Mouse (Mus musculus): ENCODE data around the gene Zfp39. TPM values are rescaled to one million over a fixed set of nuclear protein-coding genes. Genes with fewer than 3 reads are reported as not detected.

The Zfp39 gene
- polyA plus RNA-seq, 1 experiment from 2014 or later, result 5.8 TPM

DNA sequence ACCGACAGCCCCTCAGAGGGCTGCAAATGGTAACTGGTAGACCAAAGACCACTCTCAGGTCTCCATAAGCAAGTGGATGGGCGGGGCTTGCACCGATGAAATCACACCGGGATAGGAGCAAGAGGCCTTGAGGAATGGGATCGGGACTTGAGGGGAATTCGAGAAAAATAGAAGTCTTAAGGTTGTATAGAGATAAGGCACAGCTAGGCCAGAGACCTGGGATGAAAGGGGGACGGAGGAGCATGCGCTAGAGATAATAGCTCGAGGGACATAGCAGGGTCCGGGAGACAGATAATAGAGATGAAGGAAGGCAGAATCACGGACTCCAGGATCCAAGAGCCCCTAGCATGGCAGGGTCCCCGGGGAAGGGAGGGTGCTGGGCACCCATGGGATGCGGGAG, 33.9 kb upstream of the Zfp39 start:
- peaks cover 24% of the 10 kb centered on the region for H3K4me1 ChIP-seq
- H3K9me3 ChIP-seq, result no peaks in the 10 kb centered on the region
- H3K27me3 ChIP-seq (ENCODE audit: poor library complexity, severe bottlenecking), result no peaks in the 10 kb centered on the region
- H3K36me3 ChIP-seq (replicated peaks), result peaks cover 42% of the 10 kb centered on the region
- H3K4me3 ChIP-seq, result peak overlapping the region; percentile 86
- 2% methylated on average over 13 of the region's 13 CpGs for WGBS
- no peak for DNase-seq (ENCODE audit: extremely low spot score, low spot score)
- H3K27ac ChIP-seq, result peak overlapping the region; percentile 96

DNA sequence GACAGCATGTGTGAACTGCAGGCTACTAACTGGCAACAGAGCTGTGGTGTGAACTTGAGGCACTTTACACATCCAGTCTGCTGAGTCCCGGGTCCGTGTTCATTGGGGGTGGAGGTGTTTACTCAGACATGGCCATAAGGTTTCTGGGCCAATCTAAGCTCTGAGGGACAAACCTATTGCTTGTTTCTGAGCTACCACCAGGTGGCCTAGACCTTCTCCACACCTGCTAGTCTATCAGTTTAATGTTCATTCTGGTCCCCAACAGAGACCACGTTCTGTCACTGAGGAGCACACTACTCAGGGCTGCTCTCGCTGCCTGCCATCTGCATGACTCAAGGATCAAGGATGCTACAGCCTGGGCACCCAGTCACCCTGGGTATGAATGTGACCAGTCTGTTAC, 27.6 kb upstream of the Zfp39 start:
- peaks cover 59% of the 10 kb centered on the region for H3K36me3 ChIP-seq (replicated peaks)

DNA sequence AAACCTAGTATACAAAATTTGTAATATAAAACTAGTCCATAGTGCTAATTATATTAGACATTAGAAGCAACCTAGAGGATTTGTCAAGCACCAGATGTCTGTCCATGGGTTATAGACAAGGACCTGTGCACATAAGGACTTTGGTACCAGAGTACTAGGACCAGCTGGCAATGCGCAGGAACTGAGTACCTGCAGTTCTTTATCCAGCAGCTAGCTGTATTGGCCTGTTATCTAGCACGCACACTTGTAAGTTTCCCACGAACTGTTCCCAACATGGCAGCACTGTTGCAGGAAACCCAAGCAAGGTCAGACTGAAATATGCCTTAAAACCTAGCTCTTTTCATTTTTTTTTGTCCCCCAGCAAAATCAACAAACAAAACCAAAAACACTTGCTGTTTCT, 26.2 kb upstream of the Zfp39 start:
- Histone ChIP-seq H3K9me3 (no peaks in the 10 kb centered on the region), H3K27ac (no peak overlapping the region), H3K4me3 (no peak overlapping the region), H3K36me3 (replicated peaks) (peaks cover 46% of the 10 kb centered on the region), H3K27me3 (ENCODE audit: poor library complexity, severe bottlenecking) (0 out of 2 replicates have a peak, but pooled peaks cover 5% of the 10 kb centered on the region), H3K4me1 (peaks cover 7% of the 10 kb centered on the region)
- DNase-seq (ENCODE audit: extremely low spot score, low spot score), result no peak
- WGBS, result 93% methylated on average over 3 of the region's 3 CpGs

More for the DNA sequence above, 27.6 kb upstream of the Zfp39 start:
- peaks cover 9% of the 10 kb centered on the region for H3K4me1 ChIP-seq
- no peak for DNase-seq (ENCODE audit: extremely low spot score, low spot score)
- no peak overlapping the region for H3K4me3 ChIP-seq
- WGBS, result 88% methylated on average over 4 of the region's 4 CpGs
- no peaks in the 10 kb centered on the region for H3K27me3 ChIP-seq (ENCODE audit: poor library complexity, severe bottlenecking)
- H3K27ac ChIP-seq, result no peak overlapping the region
- H3K9me3 ChIP-seq, result no peaks in the 10 kb centered on the region

DNA sequence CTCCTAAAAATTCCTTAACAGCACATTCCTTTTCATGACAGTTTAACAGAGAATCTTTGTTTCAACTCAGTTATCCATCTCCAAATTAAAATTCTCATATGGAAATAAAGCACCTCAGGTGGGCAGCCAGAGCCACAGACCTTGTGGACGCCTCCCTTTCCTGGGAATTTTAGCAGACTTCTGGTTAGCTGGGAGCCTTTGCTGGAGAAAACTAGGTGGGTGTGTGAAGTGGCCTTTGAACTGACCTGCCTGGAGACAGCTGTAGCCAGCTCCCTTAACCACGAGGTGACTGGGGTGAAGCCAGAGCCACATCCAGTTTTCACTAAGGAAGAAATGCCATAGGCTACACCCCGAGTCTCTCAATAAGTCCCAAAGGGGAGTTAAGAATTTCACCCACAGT, 25.6 kb upstream of the Zfp39 start:
- Histone ChIP-seq H3K9me3 (no peaks in the 10 kb centered on the region), H3K27me3 (ENCODE audit: poor library complexity, severe bottlenecking) (0 out of 2 replicates have a peak, but pooled peaks cover 5% of the 10 kb centered on the region), H3K4me3 (no peak overlapping the region), H3K4me1 (peaks cover 7% of the 10 kb centered on the region), H3K27ac (no peak overlapping the region), H3K36me3 (replicated peaks) (peaks cover 41% of the 10 kb centered on the region)
- WGBS, result 74% methylated on average over 3 of the region's 3 CpGs
- DNase-seq (ENCODE audit: extremely low spot score, low spot score), result no peak

DNA sequence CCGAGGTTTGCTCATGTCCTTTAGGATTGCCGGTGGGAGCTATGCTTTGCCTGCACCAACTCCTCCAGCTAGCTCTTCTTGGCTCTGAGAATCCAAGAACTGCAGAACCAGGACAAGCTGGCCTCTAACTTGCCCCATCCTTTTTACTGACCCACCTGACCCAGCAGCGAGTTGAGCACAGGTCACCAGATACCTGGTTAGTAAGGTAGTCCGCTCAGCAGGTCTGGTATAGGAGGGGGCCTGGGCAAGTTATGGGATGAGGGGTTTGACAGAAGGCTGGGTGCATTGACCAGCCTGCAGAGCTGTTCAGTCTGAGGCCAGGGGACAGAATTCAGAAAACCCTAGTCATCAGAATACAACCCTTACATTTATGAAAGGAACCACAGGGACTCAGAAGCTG, 25.0 kb upstream of the Zfp39 start:
- peaks cover 7% of the 10 kb centered on the region for H3K4me1 ChIP-seq
- peaks cover 35% of the 10 kb centered on the region for H3K36me3 ChIP-seq (replicated peaks)
- DNase-seq (ENCODE audit: extremely low spot score, low spot score), result no peak
- no peaks in the 10 kb centered on the region for H3K9me3 ChIP-seq
- 0 out of 2 replicates have a peak, but pooled peaks cover 5% of the 10 kb centered on the region for H3K27me3 ChIP-seq (ENCODE audit: poor library complexity, severe bottlenecking)
- WGBS, result 82% methylated on average over 4 of the region's 4 CpGs
- no peak overlapping the region for H3K4me3 ChIP-seq
- no peak overlapping the region for H3K27ac ChIP-seq

DNA sequence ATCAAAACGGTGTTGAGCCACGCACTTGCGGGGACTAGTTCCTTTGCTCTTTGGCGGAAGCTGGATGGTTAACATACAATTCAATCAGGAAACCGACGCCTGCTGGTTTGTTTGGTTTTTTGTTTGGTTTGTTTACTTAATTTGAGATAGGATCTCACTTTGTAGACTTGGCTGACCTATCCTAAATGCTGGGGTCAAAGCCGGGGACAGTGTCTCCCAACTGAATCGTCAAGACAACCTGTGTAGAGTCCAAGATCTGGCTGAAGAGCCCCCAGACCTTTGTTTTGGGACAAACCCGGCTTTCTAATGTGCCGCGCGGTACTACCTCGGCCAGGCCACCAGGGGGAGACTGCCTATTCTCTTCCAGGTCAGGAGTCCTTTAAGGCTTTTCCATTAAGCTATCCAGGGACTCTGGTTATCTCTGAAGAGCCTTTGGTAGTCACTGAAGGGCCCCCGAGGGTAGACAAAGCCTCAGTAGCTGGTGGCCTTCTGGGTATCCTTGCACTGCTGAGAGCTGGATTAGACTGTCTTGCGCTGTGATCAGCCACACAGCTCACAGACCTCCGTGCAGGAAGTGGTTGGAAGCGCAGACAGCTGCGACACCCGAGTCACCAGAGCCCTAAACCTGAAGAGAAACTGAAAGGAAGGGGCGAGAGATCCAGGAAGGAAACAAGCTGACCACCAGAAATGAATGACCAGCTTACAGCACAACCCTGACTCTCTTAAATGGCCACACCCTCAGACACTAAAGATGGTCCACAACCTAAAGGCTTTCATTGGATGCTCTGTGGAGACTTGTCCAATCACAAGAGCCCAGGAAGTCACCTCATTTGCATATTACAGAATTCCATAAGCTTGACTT, 24.0 kb upstream of the Zfp39 start:
- 44% methylated on average over 20 of the region's 20 CpGs for WGBS
- Histone ChIP-seq H3K9me3 (no peaks in the 10 kb centered on the region), H3K27me3 (ENCODE audit: poor library complexity, severe bottlenecking) (0 out of 2 replicates have a peak, but pooled peaks cover 5% of the 10 kb centered on the region), H3K4me3 (peak overlapping the region; percentile 14; the same call in 1 of the 2 replicates), H3K27ac (peak overlapping the region; percentile 48), H3K4me1 (peaks cover 7% of the 10 kb centered on the region), H3K36me3 (replicated peaks) (peaks cover 24% of the 10 kb centered on the region)
- peak; percentile 79 for DNase-seq (ENCODE audit: extremely low spot score, low spot score)

DNA sequence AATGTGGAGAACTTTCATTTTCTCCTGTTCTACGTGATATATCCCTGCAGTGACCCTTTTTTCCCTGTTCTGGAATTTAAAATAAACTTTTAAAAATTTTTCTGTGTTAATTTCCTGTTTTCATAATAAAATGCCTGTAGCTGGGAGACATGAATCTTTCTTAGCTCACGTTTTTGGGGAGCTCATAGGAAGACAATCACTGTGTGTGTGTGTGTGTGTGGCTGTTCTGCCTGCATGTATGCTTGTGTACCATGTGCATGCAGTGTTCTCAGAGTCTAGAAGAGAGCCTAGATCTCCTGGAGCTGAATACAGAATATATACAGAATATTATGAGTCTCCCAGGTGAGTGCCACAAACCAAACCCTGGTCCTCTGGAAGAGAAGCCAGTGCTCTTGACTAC, 23.0 kb upstream of the Zfp39 start:
- no peak for DNase-seq (ENCODE audit: extremely low spot score, low spot score)
- Histone ChIP-seq H3K27ac (no peak overlapping the region), H3K36me3 (replicated peaks) (peaks cover 15% of the 10 kb centered on the region), H3K4me3 (no peak overlapping the region), H3K27me3 (ENCODE audit: poor library complexity, severe bottlenecking) (0 out of 2 replicates have a peak, but pooled peaks cover 5% of the 10 kb centered on the region), H3K9me3 (no peaks in the 10 kb centered on the region), H3K4me1 (peaks cover 7% of the 10 kb centered on the region)
- 76% methylated on average over 2 of the region's 2 CpGs for WGBS

DNA sequence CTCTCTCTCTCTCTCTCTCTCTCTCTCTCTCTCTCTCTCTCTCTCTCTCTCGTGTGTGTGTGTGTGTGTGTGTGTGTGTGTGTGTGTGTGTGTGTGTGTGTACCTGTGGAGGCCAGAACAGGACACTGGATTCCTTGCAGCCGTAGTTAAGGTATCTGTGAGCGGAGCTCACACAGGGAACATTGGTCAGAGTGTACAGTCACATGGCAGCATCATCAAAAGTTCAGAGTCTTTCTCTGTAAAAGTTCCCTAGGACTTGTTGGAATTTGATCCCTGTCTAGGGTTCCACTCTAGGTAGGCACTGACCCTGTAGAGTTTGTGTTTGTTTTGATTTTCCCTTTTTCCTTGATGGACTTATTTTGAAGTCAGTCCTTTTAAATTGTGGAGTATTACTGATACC, 22.6 kb upstream of the Zfp39 start:
- 94% methylated on average over 2 of the region's 3 CpGs for WGBS
- no peak for DNase-seq (ENCODE audit: extremely low spot score, low spot score)
- Histone ChIP-seq H3K4me3 (no peak overlapping the region), H3K4me1 (peaks cover 7% of the 10 kb centered on the region), H3K9me3 (no peaks in the 10 kb centered on the region), H3K27ac (no peak overlapping the region), H3K36me3 (replicated peaks) (peaks cover 11% of the 10 kb centered on the region), H3K27me3 (ENCODE audit: poor library complexity, severe bottlenecking) (0 out of 2 replicates have a peak, but pooled peaks cover 5% of the 10 kb centered on the region)

DNA sequence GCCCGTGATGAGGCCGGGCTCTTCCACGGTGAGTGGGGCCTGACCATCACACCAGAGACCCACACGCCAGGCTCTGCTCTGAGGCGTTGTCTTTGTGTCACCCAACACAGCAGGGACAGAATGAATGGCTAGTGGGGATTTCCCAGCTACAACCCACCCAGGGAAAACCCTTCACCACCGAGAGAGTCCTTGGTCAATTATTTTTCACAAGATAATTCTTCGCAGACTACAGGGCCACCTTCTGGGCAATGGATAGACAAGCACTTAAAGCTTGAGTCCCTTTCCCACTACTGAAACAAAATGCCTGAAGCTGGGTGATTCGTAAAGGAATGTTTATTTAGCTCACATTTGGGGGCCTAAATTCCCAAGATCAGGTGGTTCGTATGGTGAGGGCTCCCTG, 18.4 kb upstream of the Zfp39 start:
- DNase-seq (ENCODE audit: extremely low spot score, low spot score), result no peak
- H3K9me3 ChIP-seq, result no peaks in the 10 kb centered on the region
- H3K4me1 ChIP-seq, result no peaks in the 10 kb centered on the region
- no peak overlapping the region for H3K27ac ChIP-seq
- no peak overlapping the region for H3K4me3 ChIP-seq
- H3K36me3 ChIP-seq (replicated peaks), result no peaks in the 10 kb centered on the region
- 89% methylated on average over 9 of the region's 9 CpGs for WGBS
- H3K27me3 ChIP-seq (ENCODE audit: poor library complexity, severe bottlenecking), result 0 out of 2 replicates have a peak, but pooled peaks cover 5% of the 10 kb centered on the region

DNA sequence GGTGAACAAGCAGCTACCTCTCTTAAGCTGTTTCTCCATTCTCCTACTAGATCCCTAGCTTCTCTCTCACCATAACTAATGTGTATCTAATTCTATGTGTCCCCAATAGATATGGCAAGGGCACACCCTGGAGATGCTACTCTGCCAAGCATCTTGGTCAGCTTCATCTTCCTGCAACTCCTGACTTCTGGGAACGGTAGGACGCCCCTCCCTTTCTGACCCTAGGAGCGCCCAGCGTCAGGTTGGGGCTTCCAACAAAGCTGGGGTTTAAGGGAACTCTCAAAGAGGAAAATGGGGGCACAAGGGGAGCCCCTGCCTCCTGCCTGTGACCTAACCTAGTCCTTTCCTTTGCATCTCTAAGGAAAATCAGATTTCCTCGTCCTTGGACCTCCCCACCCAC, 14.7 kb upstream of the Zfp39 start:
- peaks cover 7% of the 10 kb centered on the region for H3K4me1 ChIP-seq
- no peak for DNase-seq (ENCODE audit: extremely low spot score, low spot score)
- H3K4me3 ChIP-seq, result no peak overlapping the region
- 76% methylated on average over 5 of the region's 5 CpGs for WGBS
- H3K27ac ChIP-seq, result no peak overlapping the region
- H3K36me3 ChIP-seq (replicated peaks), result no peaks in the 10 kb centered on the region
- no peaks in the 10 kb centered on the region for H3K9me3 ChIP-seq
- H3K27me3 ChIP-seq (ENCODE audit: poor library complexity, severe bottlenecking), result no peaks in the 10 kb centered on the region

DNA sequence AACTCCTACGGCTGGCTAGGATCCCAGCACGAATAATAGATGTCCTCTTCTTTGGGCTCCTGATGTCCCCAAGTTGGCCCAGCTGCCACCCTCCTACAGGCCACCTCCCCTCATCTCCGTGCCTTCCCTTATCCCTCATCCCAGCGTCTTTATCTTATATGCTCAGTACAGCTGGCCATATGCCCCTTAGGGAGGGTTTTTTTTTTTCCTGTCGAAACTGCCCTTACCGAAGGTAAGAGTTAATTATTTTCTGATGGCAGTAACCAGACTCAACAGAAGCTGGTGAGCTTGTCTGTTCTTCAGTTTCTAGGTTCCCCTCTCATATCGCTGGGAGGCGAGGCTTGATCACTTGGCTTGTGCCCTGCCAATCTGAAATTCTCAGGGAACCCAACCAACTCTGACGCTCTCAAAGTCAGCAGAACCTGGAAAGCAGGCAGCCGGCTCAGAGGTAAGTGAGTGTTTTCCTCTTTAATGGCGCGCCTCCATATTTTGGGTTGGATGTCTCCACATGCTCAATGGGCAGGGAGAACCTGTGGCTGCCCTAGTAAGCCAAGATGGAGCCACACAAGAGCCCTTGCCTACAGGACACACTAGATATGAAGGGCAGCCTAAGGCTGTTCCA, 13.8 kb upstream of the Zfp39 start, which contains the start of gene Btnl10:
Btnl10 (plus strand) TSS at position 164 of the 622 bp plus-strand sequence.
- Histone ChIP-seq H3K27me3 (ENCODE audit: poor library complexity, severe bottlenecking) (no peaks in the 10 kb centered on the region), H3K4me1 (peaks cover 7% of the 10 kb centered on the region), H3K9me3 (no peaks in the 10 kb centered on the region), H3K36me3 (replicated peaks) (no peaks in the 10 kb centered on the region), H3K4me3 (no peak within 1 kb of the TSS), H3K27ac (no peak within 1 kb of the TSS)
- no peak for DNase-seq (ENCODE audit: extremely low spot score, low spot score)
- 91% methylated on average over 12 of the region's 12 CpGs for WGBS

DNA sequence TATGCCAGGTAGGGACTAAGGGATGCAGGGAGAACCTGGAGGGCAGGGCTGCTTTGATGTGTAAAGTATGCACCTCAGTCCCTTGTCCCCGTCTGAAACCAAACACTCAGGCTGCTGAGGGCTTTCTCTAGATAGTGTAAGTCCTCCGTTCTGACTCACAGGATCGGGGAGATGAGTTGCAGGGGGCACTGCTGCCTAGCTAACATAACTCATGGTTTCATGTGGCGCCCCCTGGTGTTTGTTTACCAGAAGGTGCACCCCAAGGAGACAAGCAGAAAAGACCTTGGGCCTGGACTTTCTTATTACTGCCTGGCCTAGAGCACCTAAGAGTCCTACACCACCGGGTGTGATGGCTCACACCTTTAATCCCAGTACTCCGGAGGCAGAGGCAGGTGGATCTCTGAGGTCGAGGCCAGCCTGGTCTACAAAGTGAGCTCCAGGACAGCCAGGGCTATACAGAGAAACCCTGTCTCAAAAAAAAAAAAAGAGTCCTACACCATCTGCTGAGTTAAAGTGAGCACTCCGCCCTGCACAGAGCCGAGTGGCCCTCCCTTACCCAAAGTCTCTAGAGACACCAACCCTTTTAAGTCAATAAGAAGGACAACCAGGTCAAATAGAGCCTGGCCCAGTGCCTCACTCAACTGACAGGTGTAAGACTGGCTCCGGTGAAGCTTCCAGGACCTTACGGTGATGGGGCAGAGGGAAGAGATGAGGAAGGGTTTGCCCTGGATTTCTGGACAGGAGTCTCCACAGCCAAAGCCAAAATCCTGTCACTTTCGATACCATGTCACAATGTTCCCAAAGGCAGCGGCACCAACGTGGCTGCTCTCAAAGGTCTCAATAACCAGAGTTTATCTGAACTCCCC, 13.1 kb upstream of the Zfp39 start:
- no peak overlapping the region for H3K4me3 ChIP-seq
- peak; percentile 36 for DNase-seq (ENCODE audit: extremely low spot score, low spot score)
- no peaks in the 10 kb centered on the region for H3K36me3 ChIP-seq (replicated peaks)
- no peaks in the 10 kb centered on the region for H3K27me3 ChIP-seq (ENCODE audit: poor library complexity, severe bottlenecking)
- no peaks in the 10 kb centered on the region for H3K9me3 ChIP-seq
- WGBS, result 56% methylated on average over 14 of the region's 14 CpGs
- no peak overlapping the region for H3K27ac ChIP-seq
- peaks cover 7% of the 10 kb centered on the region for H3K4me1 ChIP-seq

All from forebrain, embryonic 10.5 days (tissue).